Mouse (Mus musculus) intestine, embryonic 14.5 days (tissue): ENCODE results near the gene Stab2. TPM values are rescaled to one million over a fixed set of nuclear protein-coding genes. Genes with fewer than 3 reads are reported as not detected.

Source experiments
- ATAC-seq: fragments of 200-750 bp; cut with Nextera tagmentation; replicated peaks from 2 replicates; pipeline ENCODE4 v1.8.0; 2017; ENCODE audit warnings: low read depth, moderate number of reproducible peaks, moderate TSS enrichment, moderate library complexity; ENCODE audit not compliant: low FRiP score, low TSS enrichment
- DNase-seq: peaks from one replicate; pipeline ENCODE4 v3.0.0-alpha.2; 2018; ENCODE audit warnings: low spot score
- H3K27ac ChIP-seq: fragments of 300-500 bp; sonication (generic); 2 replicates; pipeline ENCODE4 v1.5.1; 2014; ENCODE audit warnings: low read depth, mild to moderate bottlenecking, control low read depth
- H3K27me3 ChIP-seq: fragments of 300-500 bp; sonication (generic); replicated peaks from 2 replicates; pipeline ENCODE4 v1.6.1; 2014; ENCODE audit warnings: low read length, control low read depth; ENCODE audit not compliant: control insufficient read depth, insufficient read depth
- H3K36me3 ChIP-seq: fragments of 300-500 bp; sonication (generic); 2 replicates; pipeline ENCODE4 v1.6.1; 2014; ENCODE audit warnings: low read length, control low read depth; ENCODE audit not compliant: control insufficient read depth, insufficient read depth
- H3K4me1 ChIP-seq: fragments of 300-500 bp; sonication (generic); replicated peaks from 2 replicates; pipeline ENCODE4 v1.6.1; 2014; ENCODE audit warnings: low read length, control low read depth, mixed read lengths; ENCODE audit not compliant: control insufficient read depth, insufficient read depth
- H3K4me2 ChIP-seq: fragments of 300-500 bp; sonication (generic); 2 replicates; pipeline ENCODE4 v1.6.1; 2014; ENCODE audit warnings: low read length
- H3K4me3 ChIP-seq: fragments of 300-500 bp; sonication (generic); 2 replicates; pipeline ENCODE4 v1.5.1; 2014; ENCODE audit warnings: low read depth, low read length, control low read depth, mixed read lengths
- H3K9ac ChIP-seq: fragments of 300-500 bp; sonication (generic); 2 replicates; pipeline ENCODE4 v1.6.1; 2014; ENCODE audit warnings: mild to moderate bottlenecking, low read length
- H3K9me3 ChIP-seq: fragments of 300-500 bp; sonication (generic); 2 replicates; pipeline ENCODE4 v1.6.1; 2016; ENCODE audit warnings: low read length, control low read depth; ENCODE audit not compliant: control insufficient read depth
- WGBS: fragments of 180-500 bp; shearing (Covaris S2); extraction: QIAGEN DNeasy Blood & Tissue Kit; methylation state at CpG from one replicate; pipeline ENCODE4 v1.1.7; 2014; 5-methylcytosine and 5-hydroxymethylcytosine counted together
- polyA plus RNA-seq: library from polyadenylated mRNA; unstranded; fragments of >200 nt; fragmentation: Nextera tagmentation; extraction: Ambion mirVana; gene quantifications from 2 replicates; pipeline ENCODE4 v1.2.1, GENCODE M21; 2014

Gene Stab2
- polyA plus RNA-seq, 1 experiment from 2014 or later, result 1.3 TPM

GRCm38 (mm10) chr10:86807362-86807761 is 200.5 kb downstream of the Stab2 start:
- Histone ChIP-seq H3K27ac (no peak overlapping the region), H3K9ac (no peak overlapping the region), H3K4me2 (no peak overlapping the region), H3K27me3 (no peaks in the 10 kb centered on the region), H3K4me3 (no peak overlapping the region), H3K36me3 (no peaks in the 10 kb centered on the region), H3K9me3 (no peaks in the 10 kb centered on the region), H3K4me1 (no peaks in the 10 kb centered on the region)
- 100% methylated on average over 1 of the region's 1 CpGs for WGBS
- DNase-seq (no peak), ATAC-seq (no peak)

GRCm38 (mm10) chr10:86796073-86796741 is 211.6 kb downstream of the Stab2 start:
- no peak overlapping the region for H3K27ac ChIP-seq
- no peaks in the 10 kb centered on the region for H3K36me3 ChIP-seq
- H3K4me3 ChIP-seq, result no peak overlapping the region
- WGBS, result 92% methylated on average over 5 of the region's 5 CpGs
- H3K27me3 ChIP-seq, result no peaks in the 10 kb centered on the region
- H3K9me3 ChIP-seq, result no peaks in the 10 kb centered on the region
- ATAC-seq (no peak), DNase-seq (no peak)
- peaks cover 10% of the 10 kb centered on the region; the same call in 1 of the 2 replicates for H3K4me1 ChIP-seq
- no peak overlapping the region for H3K9ac ChIP-seq
- no peak overlapping the region for H3K4me2 ChIP-seq

GRCm38 (mm10) chr10:86794794-86795535 is 212.9 kb downstream of the Stab2 start:
- Histone ChIP-seq H3K4me2 (no peak overlapping the region), H3K27ac (no peak overlapping the region), H3K4me1 (peaks cover 10% of the 10 kb centered on the region; the same call in 1 of the 2 replicates), H3K27me3 (no peaks in the 10 kb centered on the region), H3K36me3 (no peaks in the 10 kb centered on the region), H3K9ac (no peak overlapping the region), H3K4me3 (no peak overlapping the region), H3K9me3 (no peaks in the 10 kb centered on the region)
- DNase-seq, result no peak
- 87% methylated on average over 9 of the region's 9 CpGs for WGBS
- ATAC-seq, result no peak

DNA sequence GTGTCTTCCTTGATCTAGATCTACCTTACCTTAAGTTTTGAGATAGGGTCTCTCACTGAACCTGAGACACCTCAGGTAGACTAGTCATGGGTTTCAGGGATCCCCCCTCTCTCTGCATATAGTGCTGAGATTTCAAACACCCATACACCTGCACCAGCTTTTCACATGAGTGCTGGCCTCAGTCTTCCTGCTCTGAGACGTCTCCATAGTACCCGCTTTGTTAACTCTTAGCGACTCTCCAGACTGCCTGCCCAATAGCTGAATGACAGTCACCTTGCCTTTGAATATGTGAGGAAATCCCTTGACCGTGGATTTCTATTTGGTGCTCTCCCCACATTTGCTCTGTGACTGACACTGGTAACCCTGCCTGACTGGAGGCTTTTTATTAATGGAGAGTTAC is 213.6 kb downstream of the Stab2 start:
- H3K27ac ChIP-seq, result no peak overlapping the region
- H3K9me3 ChIP-seq, result no peaks in the 10 kb centered on the region
- H3K9ac ChIP-seq, result no peak overlapping the region
- no peak overlapping the region for H3K4me2 ChIP-seq
- DNase-seq, result no peak
- no peak for ATAC-seq
- no peaks in the 10 kb centered on the region for H3K36me3 ChIP-seq
- H3K4me1 ChIP-seq, result peaks cover 10% of the 10 kb centered on the region; the same call in 1 of the 2 replicates
- H3K27me3 ChIP-seq, result no peaks in the 10 kb centered on the region
- no peak overlapping the region for H3K4me3 ChIP-seq
- WGBS, result 93% methylated on average over 4 of the region's 4 CpGs

GRCm38 (mm10) chr10:86793509-86793951 is 214.3 kb downstream of the Stab2 start:
- no peak for DNase-seq
- no peaks in the 10 kb centered on the region for H3K9me3 ChIP-seq
- peaks cover 10% of the 10 kb centered on the region; the same call in 1 of the 2 replicates for H3K4me1 ChIP-seq
- WGBS, result 66% methylated on average over 2 of the region's 2 CpGs
- ATAC-seq, result no peak
- no peaks in the 10 kb centered on the region for H3K36me3 ChIP-seq
- no peaks in the 10 kb centered on the region for H3K27me3 ChIP-seq
- no peak overlapping the region for H3K27ac ChIP-seq
- H3K4me2 ChIP-seq, result no peak overlapping the region
- no peak overlapping the region for H3K9ac ChIP-seq
- H3K4me3 ChIP-seq, result no peak overlapping the region

DNA sequence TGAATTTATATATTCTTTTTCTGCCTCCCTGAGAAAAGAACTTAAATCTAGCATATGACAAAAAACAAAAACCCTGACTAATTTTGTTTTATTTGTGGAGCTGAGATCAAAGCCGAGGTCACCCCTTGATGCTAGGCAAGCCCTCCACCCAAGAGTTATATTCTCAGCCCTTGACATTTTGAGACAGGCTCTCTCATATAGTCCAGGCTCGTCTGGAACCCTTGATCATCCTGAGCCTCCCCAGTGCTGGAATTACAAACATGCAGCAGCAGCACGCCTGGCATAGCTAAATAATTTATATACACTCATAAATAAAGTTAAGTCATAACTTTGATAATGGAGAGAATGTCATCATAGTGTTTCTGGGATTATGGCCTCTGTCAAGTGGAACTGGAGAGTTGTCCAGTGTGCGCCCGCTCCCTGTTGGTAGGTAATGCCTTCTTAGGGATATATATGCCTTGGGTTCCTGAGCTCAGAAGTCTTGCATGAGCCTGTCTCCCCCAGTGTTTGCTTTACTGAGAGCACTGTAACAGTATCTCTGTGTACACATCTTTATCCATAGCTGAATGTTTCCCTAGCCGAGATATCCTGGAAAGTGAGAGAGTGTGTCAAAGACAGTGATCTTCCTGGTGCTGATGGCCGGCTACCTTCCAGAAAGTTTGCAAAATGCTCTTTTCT is 216.2 kb downstream of the Stab2 start:
- no peak overlapping the region for H3K4me2 ChIP-seq
- ATAC-seq, result peak; percentile 57; the same call in 1 of the 2 replicates

More for the DNA sequence above, 216.2 kb downstream of the Stab2 start:
- WGBS, result 38% methylated on average over 7 of the region's 7 CpGs
- no peak for DNase-seq
- peaks cover 13% of the 10 kb centered on the region; the same call in 1 of the 2 replicates for H3K4me1 ChIP-seq
- H3K36me3 ChIP-seq, result no peaks in the 10 kb centered on the region
- H3K9ac ChIP-seq, result no peak overlapping the region
- no peak overlapping the region for H3K27ac ChIP-seq
- H3K27me3 ChIP-seq, result no peaks in the 10 kb centered on the region
- H3K9me3 ChIP-seq, result no peaks in the 10 kb centered on the region
- no peak overlapping the region for H3K4me3 ChIP-seq

Other genes with a start within 250 kb of the Stab2 start
- not detected in 2 replicates for gene Gm49358, start 244.1 kb downstream of the Stab2 start, polyA plus RNA-seq
- gene Nt5dc3, start 229.0 kb downstream of the Stab2 start, polyA plus RNA-seq, result 1.9 and 2.2 TPM in 2 replicates
- 0.14 TPM in 1 of 2 replicates, not detected in the other for gene 1700113H08Rik, start 50.0 kb upstream of the Stab2 start, polyA plus RNA-seq